In genomic region chr12:85548076-85548475, GRCm38 (mm10) we compare ENCODE assay signal across 12 mouse cellular contexts. TPM values are rescaled to one million over a fixed set of nuclear protein-coding genes. Genes with fewer than 3 reads are reported as not detected.
DNase-seq lines count a peak whose midpoint lies in the region; ATAC-seq and TF ChIP-seq lines count a peak whose summit lies in the region.
"Had no signal": no experiment of that assay in that cellular context is flagged by ENCODE, and none has a peak within 500 bp of the region (broad histone marks: within the 10 kb centered on the region; RNA-seq: fewer than 3 reads in every experiment).

No protein-coding gene starts in this region.

- H3K9ac ChIP-seq in embryonic facial prominence, embryonic 13.5 days: no peak overlapping the region
- no peak overlapping the region for H3K9ac ChIP-seq in hindbrain, postnatal 0 days (replicated peaks; ENCODE audit: low read length)
- H3K9ac ChIP-seq: forebrain, postnatal 0 days had no signal

- TF ChIP-seq CTCF in hindbrain, postnatal 0 days (IDR thresholded peaks at IDR 0.05; ENCODE audit: low read depth): no peak

- peaks cover 32% of the 10 kb centered on the region for H3K4me1 ChIP-seq in embryonic facial prominence, embryonic 13.5 days
- peaks cover 19% of the 10 kb centered on the region for H3K4me1 ChIP-seq in embryonic facial prominence, embryonic 10.5 days
- no peaks in the 10 kb centered on the region for H3K4me1 ChIP-seq in hindbrain, postnatal 0 days (ENCODE audit: insufficient read depth, low read length)

- H3K4me3 ChIP-seq in embryonic facial prominence, embryonic 13.5 days: no peak overlapping the region
- H3K4me3 ChIP-seq in embryonic facial prominence, embryonic 10.5 days: no peak overlapping the region
- H3K4me3 ChIP-seq in hindbrain, postnatal 0 days (ENCODE audit: low read length): no peak overlapping the region

- H3K9me3 ChIP-seq in embryonic facial prominence, embryonic 13.5 days: no peaks in the 10 kb centered on the region
- no peaks in the 10 kb centered on the region for H3K9me3 ChIP-seq in embryonic facial prominence, embryonic 10.5 days
- H3K9me3 ChIP-seq in hindbrain, postnatal 0 days (ENCODE audit: low read length): no peaks in the 10 kb centered on the region

- H3K4me2 ChIP-seq in embryonic facial prominence, embryonic 13.5 days: no peak overlapping the region
- H3K4me2 ChIP-seq in hindbrain, postnatal 0 days (ENCODE audit: low read depth, low read length): no peak overlapping the region
- H3K4me2 ChIP-seq: liver, embryonic 11.5 days had no signal

- intact Hi-C loops in heart, postnatal 14 days (cut with DNase I): no loop called here

- peak; percentile 60 for ATAC-seq in embryonic facial prominence, embryonic 13.5 days (ENCODE audit: insufficient number of reproducible peaks, insufficient read depth, low FRiP score, low TSS enrichment, low read depth)
- no peak for ATAC-seq in hindbrain, postnatal 0 days
- ATAC-seq: forebrain, postnatal 0 days; intestine, embryonic 16.5 days had no signal

- DNase-seq in embryonic facial prominence, embryonic 10.5 days (ENCODE audit: low spot score): no peak
- peak; percentile 32 for DNase-seq in ovary, postnatal 36 days (ENCODE audit: low spot score)
- no peak for DNase-seq in ovary, adult 18-20 months (ENCODE audit: low spot score)
- peak; percentile 61 to 71 for DNase-seq in heart, postnatal 14 days
- peak; percentile 38 for DNase-seq in lung, postnatal 36 days
- DNase-seq in hindbrain, postnatal 0 days (ENCODE audit: low spot score): no peak
- DNase-seq in layer of hippocampus, adult 8-10 months (ENCODE audit: low spot score in 2 of 2): no peak
- DNase-seq: forebrain, postnatal 0 days had no signal

- peak overlapping the region; percentile 57; the same call in 1 of the 2 replicates for H3K27ac ChIP-seq in embryonic facial prominence, embryonic 13.5 days
- H3K27ac ChIP-seq in embryonic facial prominence, embryonic 10.5 days (replicated peaks): no peak overlapping the region
- H3K27ac ChIP-seq in hindbrain, postnatal 0 days: no peak overlapping the region

- WGBS in embryonic facial prominence, embryonic 13.5 days: 52% methylated on average over 8 of the region's 8 CpGs
- WGBS in embryonic facial prominence, embryonic 10.5 days: 69% methylated on average over 8 of the region's 8 CpGs
- 58% methylated on average over 8 of the region's 8 CpGs for WGBS in hindbrain, postnatal 0 days

- H3K27me3 ChIP-seq in embryonic facial prominence, embryonic 13.5 days: no peaks in the 10 kb centered on the region
- H3K27me3 ChIP-seq in embryonic facial prominence, embryonic 10.5 days (replicated peaks; ENCODE audit: low read depth, poor library complexity, severe bottlenecking): no peaks in the 10 kb centered on the region
- H3K27me3 ChIP-seq in hindbrain, postnatal 0 days (ENCODE audit: insufficient read depth, low read length): no peaks in the 10 kb centered on the region
- H3K27me3 ChIP-seq: CH12.LX had no signal

- H3K36me3 ChIP-seq in embryonic facial prominence, embryonic 13.5 days: no peaks in the 10 kb centered on the region
- no peaks in the 10 kb centered on the region for H3K36me3 ChIP-seq in embryonic facial prominence, embryonic 10.5 days (replicated peaks)
- no peaks in the 10 kb centered on the region for H3K36me3 ChIP-seq in hindbrain, postnatal 0 days (ENCODE audit: insufficient read depth, low read length)

RNA-seq across cellular contexts. Expression of gene Jdp2, which starts 50.8 kb away (rescaled TPM):
- 0.35 and 0.63 TPM in 2 replicates for polyA plus RNA-seq in embryonic facial prominence, embryonic 13.5 days (2015; fragmentation: Nextera tagmentation; extraction: Ambion mirVana)
- polyA plus RNA-seq in embryonic facial prominence, embryonic 10.5 days (2016; fragmentation: Nextera tagmentation; extraction: Ambion mirVana): 0.15 and 0.48 TPM in 2 replicates
- 10 to 100 TPM; 15.6 to 20.0 TPM for total RNA-seq in heart, postnatal 14 days (2021)
- total RNA-seq in hindbrain, postnatal 0 days (2014; rRNA removed): 11.2 and 15.4 TPM in 2 replicates
- polyA plus RNA-seq in hindbrain, postnatal 0 days (2015; fragmentation: Nextera tagmentation; extraction: Ambion mirVana): 0.68 and 0.89 TPM in 2 replicates
- total RNA-seq in layer of hippocampus, adult 8-10 months (2022): 10 to 100 TPM; 41.8 to 54.1 (median 44.0) TPM

Comparison
In these comparisons a context has a peak if more than half of its experiments do, and no peak if none do; other contexts are left out.
1. DNase-seq: peak in ovary, postnatal 36 days (single experiment), heart, postnatal 14 days (2 of 2) and lung, postnatal 36 days (single experiment); none in embryonic facial prominence, embryonic 10.5 days (single experiment), ovary, adult 18-20 months (single experiment), hindbrain, postnatal 0 days (single experiment) and layer of hippocampus, adult 8-10 months (0 of 2).